Mouse (Mus musculus): ENCODE measurements at regions not wholly inside any gene's neighbourhood (a gene's known extent, or its start where the extent isn't known, plus 50 kb on each side); places are given as distances from the start of the nearest gene placed in this dataset.

- Histone ChIP-seq H3K36me3 (replicated peaks) (no peaks in the 10 kb centered on the region), H3K4me3 (no peak overlapping the region), H3K4me1 (no peaks in the 10 kb centered on the region), H3K27me3 (replicated peaks) (no peaks in the 10 kb centered on the region), H3K4me2 (no peak overlapping the region), H3K27ac (no peak overlapping the region), H3K9me3 (no peaks in the 10 kb centered on the region), H3K9ac (no peak overlapping the region)
- 66% methylated on average over 5 of the region's 5 CpGs for WGBS
- ATAC-seq (replicated peaks): no peak
These were observed 87.4 kb upstream of the Gdnf start for GRCm38 (mm10) chr15:7723202-7723721.

- no peak for ATAC-seq (replicated peaks)
- Histone ChIP-seq H3K27ac (no peak overlapping the region), H3K4me1 (no peaks in the 10 kb centered on the region), H3K4me3 (no peak overlapping the region), H3K9me3 (no peaks in the 10 kb centered on the region), H3K4me2 (no peak overlapping the region), H3K36me3 (replicated peaks) (no peaks in the 10 kb centered on the region), H3K27me3 (replicated peaks) (no peaks in the 10 kb centered on the region), H3K9ac (no peak overlapping the region)
- WGBS: 88% methylated on average over 2 of the region's 2 CpGs
These were observed 86.9 kb upstream of the Gdnf start for GRCm38 (mm10) chr15:7723770-7724169.

GRCm38 (mm10) chr15:7725505-7725904 is 85.1 kb upstream of the Gdnf start:
- Histone ChIP-seq H3K27me3 (replicated peaks) (no peaks in the 10 kb centered on the region), H3K4me1 (no peaks in the 10 kb centered on the region), H3K9me3 (no peaks in the 10 kb centered on the region), H3K36me3 (replicated peaks) (no peaks in the 10 kb centered on the region), H3K9ac (no peak overlapping the region), H3K4me3 (no peak overlapping the region), H3K4me2 (no peak overlapping the region), H3K27ac (no peak overlapping the region)
- 77% methylated on average over 4 of the region's 4 CpGs for WGBS
- no peak for ATAC-seq (replicated peaks)

- Histone ChIP-seq H3K27ac (no peak overlapping the region), H3K36me3 (replicated peaks) (no peaks in the 10 kb centered on the region), H3K4me1 (no peaks in the 10 kb centered on the region), H3K9me3 (no peaks in the 10 kb centered on the region), H3K4me3 (no peak overlapping the region), H3K4me2 (no peak overlapping the region), H3K9ac (no peak overlapping the region), H3K27me3 (replicated peaks) (no peaks in the 10 kb centered on the region)
- no peak for ATAC-seq (replicated peaks)
- 85% methylated on average over 4 of the region's 4 CpGs for WGBS
These were observed 63.1 kb upstream of the Gdnf start for GRCm38 (mm10) chr15:7747586-7747985.

- no peaks in the 10 kb centered on the region for H3K9me3 ChIP-seq
- H3K36me3 ChIP-seq (replicated peaks): no peaks in the 10 kb centered on the region
- WGBS: 90% methylated on average over 5 of the region's 5 CpGs
- H3K4me2 ChIP-seq: no peak overlapping the region
- no peaks in the 10 kb centered on the region for H3K27me3 ChIP-seq (replicated peaks)
- no peak overlapping the region for H3K9ac ChIP-seq
- H3K4me1 ChIP-seq: no peaks in the 10 kb centered on the region
- no peak overlapping the region for H3K27ac ChIP-seq
- ATAC-seq (replicated peaks): no peak
- H3K4me3 ChIP-seq: no peak overlapping the region
These were observed 60.2 kb upstream of the Gdnf start for GRCm38 (mm10) chr15:7750441-7750840.
